Mouse (Mus musculus) liver, embryonic 16.5 days (tissue): ENCODE data around the gene Qtrt2. TPM values are rescaled to one million over a fixed set of nuclear protein-coding genes. Genes with fewer than 3 reads are reported as not detected.

Source experiments
- ATAC-seq: fragments of 200-750 bp; cut with Nextera tagmentation; 2 replicates; pipeline ENCODE4 v1.8.0; 2017; ENCODE audit warnings: low read depth, mild to moderate bottlenecking, moderate number of reproducible peaks, moderate library complexity
- H3K27ac ChIP-seq: fragments of 300-500 bp; sonication (generic); 2 replicates; pipeline ENCODE4 v1.5.1; 2014; ENCODE audit warnings: mild to moderate bottlenecking, low read length
- H3K27me3 ChIP-seq: fragments of 300-500 bp; sonication (generic); 2 replicates; pipeline ENCODE4 v1.6.1; 2014; ENCODE audit warnings: low read depth, low read length, mixed read lengths; ENCODE audit not compliant: control insufficient read depth, insufficient read depth
- H3K36me3 ChIP-seq: fragments of 300-500 bp; sonication (generic); 2 replicates; pipeline ENCODE4 v1.6.1; 2014; ENCODE audit warnings: mild to moderate bottlenecking; ENCODE audit not compliant: control insufficient read depth, insufficient read depth
- H3K4me1 ChIP-seq: fragments of 300-500 bp; sonication (generic); 2 replicates; pipeline ENCODE4 v1.6.1; 2014; ENCODE audit warnings: low read depth, low read length, mixed read lengths; ENCODE audit not compliant: control insufficient read depth
- H3K4me2 ChIP-seq: fragments of 300-500 bp; sonication (generic); 2 replicates; pipeline ENCODE4 v1.6.1; 2014; ENCODE audit warnings: low read depth, low read length, mixed read lengths
- H3K4me3 ChIP-seq: fragments of 300-500 bp; sonication (generic); 2 replicates; pipeline ENCODE4 v1.5.1; 2014; ENCODE audit warnings: low read depth, mild to moderate bottlenecking, low read length
- H3K9ac ChIP-seq: fragments of 300-500 bp; sonication (generic); 2 replicates; pipeline ENCODE4 v1.6.1; 2014; ENCODE audit warnings: low read depth, low read length
- H3K9me3 ChIP-seq: fragments of 300-500 bp; sonication (generic); replicated peaks from 2 replicates; pipeline ENCODE4 v1.6.1; 2016; ENCODE audit warnings: low read length; ENCODE audit not compliant: control insufficient read depth
- WGBS: fragments of 180-500 bp; shearing (Covaris S2); extraction: QIAGEN DNeasy Blood & Tissue Kit; methylation state at CpG from one replicate; pipeline ENCODE4 v1.1.7; 2014; ENCODE audit not compliant: insufficient replicate concordance; 5-methylcytosine and 5-hydroxymethylcytosine counted together
- polyA plus RNA-seq: library from polyadenylated mRNA; unstranded; fragments of >200 nt; fragmentation: Nextera tagmentation; extraction: Ambion mirVana; gene quantifications from 2 replicates; pipeline ENCODE4 v1.2.1, GENCODE M21; 2015

The Qtrt2 gene
- polyA plus RNA-seq, 1 experiment from 2014 or later = 4.6 TPM

GRCm38 (mm10) chr16:43963291-43963690 lies 36.7 kb upstream of the Qtrt2 start:
- ATAC-seq = no peak
- no peaks in the 10 kb centered on the region for H3K9me3 ChIP-seq
- 87% methylated on average over 9 of the region's 9 CpGs for WGBS
- H3K4me2 ChIP-seq = no peak overlapping the region
- H3K27ac ChIP-seq = no peak overlapping the region
- H3K36me3 ChIP-seq = no peaks in the 10 kb centered on the region
- H3K9ac ChIP-seq = no peak overlapping the region
- no peak overlapping the region for H3K4me3 ChIP-seq
- no peaks in the 10 kb centered on the region for H3K27me3 ChIP-seq
- peaks cover 2% of the 10 kb centered on the region; the same call in 1 of the 2 replicates for H3K4me1 ChIP-seq

- Histone ChIP-seq H3K27me3 (no peaks in the 10 kb centered on the region), H3K27ac (no peak overlapping the region), H3K4me3 (no peak overlapping the region), H3K36me3 (no peaks in the 10 kb centered on the region), H3K9ac (no peak overlapping the region), H3K4me1 (no peaks in the 10 kb centered on the region), H3K9me3 (no peaks in the 10 kb centered on the region), H3K4me2 (no peak overlapping the region)
- no peak for ATAC-seq
- WGBS = 71% methylated on average over 4 of the region's 4 CpGs
These were observed 31.4 kb upstream of the Qtrt2 start for GRCm38 (mm10) chr16:43958038-43958437.

- Histone ChIP-seq H3K27me3 (no peaks in the 10 kb centered on the region), H3K4me2 (no peak overlapping the region), H3K9ac (no peak overlapping the region), H3K4me3 (no peak overlapping the region), H3K9me3 (no peaks in the 10 kb centered on the region), H3K4me1 (no peaks in the 10 kb centered on the region), H3K27ac (no peak overlapping the region), H3K36me3 (no peaks in the 10 kb centered on the region)
- no peak for ATAC-seq
- WGBS = 40% methylated on average over 6 of the region's 6 CpGs
These were observed 28.3 kb upstream of the Qtrt2 start for GRCm38 (mm10) chr16:43954913-43955312.

GRCm38 (mm10) chr16:43951591-43951990 lies 25.0 kb upstream of the Qtrt2 start:
- Histone ChIP-seq H3K9me3 (no peaks in the 10 kb centered on the region), H3K27ac (no peak overlapping the region), H3K4me3 (no peak overlapping the region), H3K36me3 (no peaks in the 10 kb centered on the region), H3K4me2 (no peak overlapping the region), H3K4me1 (no peaks in the 10 kb centered on the region), H3K27me3 (no peaks in the 10 kb centered on the region), H3K9ac (no peak overlapping the region)
- 21% methylated on average over 4 of the region's 4 CpGs for WGBS
- peak; percentile 45; the same call in 1 of the 2 replicates for ATAC-seq

GRCm38 (mm10) chr16:43945869-43946268 lies 19.3 kb upstream of the Qtrt2 start:
- H3K27me3 ChIP-seq = no peaks in the 10 kb centered on the region
- H3K27ac ChIP-seq = no peak overlapping the region
- no peak overlapping the region for H3K4me3 ChIP-seq
- H3K9ac ChIP-seq = no peak overlapping the region
- no peaks in the 10 kb centered on the region for H3K4me1 ChIP-seq
- H3K4me2 ChIP-seq = no peak overlapping the region
- H3K9me3 ChIP-seq = no peaks in the 10 kb centered on the region
- 63% methylated on average over 3 of the region's 3 CpGs for WGBS
- no peaks in the 10 kb centered on the region; the same call in 1 of the 2 replicates for H3K36me3 ChIP-seq
- ATAC-seq = no peak

GRCm38 (mm10) chr16:43945351-43945750 lies 18.7 kb upstream of the Qtrt2 start:
- WGBS = 69% methylated on average over 3 of the region's 3 CpGs
- ATAC-seq = no peak
- Histone ChIP-seq H3K4me1 (no peaks in the 10 kb centered on the region), H3K36me3 (no peaks in the 10 kb centered on the region; the same call in 1 of the 2 replicates), H3K27ac (no peak overlapping the region), H3K9ac (no peak overlapping the region), H3K4me3 (no peak overlapping the region), H3K27me3 (no peaks in the 10 kb centered on the region), H3K4me2 (no peak overlapping the region), H3K9me3 (no peaks in the 10 kb centered on the region)

- ATAC-seq = no peak
These were observed 14.2 kb upstream of the Qtrt2 start for GRCm38 (mm10) chr16:43940846-43941245.

GRCm38 (mm10) chr16:43935892-43936291 lies 9.3 kb upstream of the Qtrt2 start:
- no peaks in the 10 kb centered on the region for H3K36me3 ChIP-seq
- no peak overlapping the region for H3K27ac ChIP-seq
- H3K4me2 ChIP-seq = no peak overlapping the region
- no peaks in the 10 kb centered on the region for H3K9me3 ChIP-seq
- no peak overlapping the region for H3K4me3 ChIP-seq
- no peaks in the 10 kb centered on the region for H3K27me3 ChIP-seq
- 66% methylated on average over 3 of the region's 3 CpGs for WGBS
- H3K9ac ChIP-seq = no peak overlapping the region
- H3K4me1 ChIP-seq = no peaks in the 10 kb centered on the region
- no peak for ATAC-seq

More at GRCm38 (mm10) chr16:43940846-43941245, 14.2 kb upstream of the Qtrt2 start:
- 88% methylated on average over 4 of the region's 4 CpGs for WGBS
- H3K4me2 ChIP-seq = no peak overlapping the region
- no peak overlapping the region for H3K27ac ChIP-seq
- H3K4me1 ChIP-seq = no peaks in the 10 kb centered on the region
- no peaks in the 10 kb centered on the region for H3K27me3 ChIP-seq
- no peak overlapping the region for H3K4me3 ChIP-seq
- H3K9me3 ChIP-seq = no peaks in the 10 kb centered on the region
- H3K36me3 ChIP-seq = no peaks in the 10 kb centered on the region; the same call in 1 of the 2 replicates
- no peak overlapping the region for H3K9ac ChIP-seq

- WGBS = 72% methylated on average over 3 of the region's 3 CpGs
- H3K9me3 ChIP-seq = no peaks in the 10 kb centered on the region
- ATAC-seq = no peak
These were observed 8.8 kb upstream of the Qtrt2 start for GRCm38 (mm10) chr16:43935367-43935766.

More at GRCm38 (mm10) chr16:43935367-43935766, 8.8 kb upstream of the Qtrt2 start:
- no peak overlapping the region for H3K9ac ChIP-seq
- H3K4me3 ChIP-seq = no peak overlapping the region
- H3K36me3 ChIP-seq = no peaks in the 10 kb centered on the region
- no peak overlapping the region for H3K4me2 ChIP-seq
- H3K27ac ChIP-seq = no peak overlapping the region
- H3K4me1 ChIP-seq = no peaks in the 10 kb centered on the region
- H3K27me3 ChIP-seq = no peaks in the 10 kb centered on the region
